Mouse (Mus musculus): ENCODE measurements around the gene Ifi213.
"Not testable (repeated sequence)": the region's sequence is repeated elsewhere in the genome, so short reads cannot be mapped to it uniquely, and the experiment has no call there.

- not testable (repeated sequence) for TF ChIP-seq ZNF384 (IDR thresholded peaks at IDR 0.05; ENCODE audit: low read depth, low read length); POLR2A (IDR thresholded peaks at IDR 0.05; ENCODE audit: low read depth, low read length); CTCF (conservative IDR thresholded peaks at IDR 0.05 in 1 of 2, IDR thresholded peaks at IDR 0.05 in 1 of 2; ENCODE audit: low read depth in 2 of 2, low read length in 2 of 2); ZKSCAN1 (IDR thresholded peaks at IDR 0.05; ENCODE audit: borderline replicate concordance, low read depth, low read length)
Observed at GRCm38 (mm10) chr1:173630622-173631021, 31.5 kb upstream of the Ifi213 start, which contains the start of gene Ifi209.

Measured in CH12.LX (cell line).